Mouse (Mus musculus): Measurements from ENCODE around the gene Ppcdc.

DNA sequence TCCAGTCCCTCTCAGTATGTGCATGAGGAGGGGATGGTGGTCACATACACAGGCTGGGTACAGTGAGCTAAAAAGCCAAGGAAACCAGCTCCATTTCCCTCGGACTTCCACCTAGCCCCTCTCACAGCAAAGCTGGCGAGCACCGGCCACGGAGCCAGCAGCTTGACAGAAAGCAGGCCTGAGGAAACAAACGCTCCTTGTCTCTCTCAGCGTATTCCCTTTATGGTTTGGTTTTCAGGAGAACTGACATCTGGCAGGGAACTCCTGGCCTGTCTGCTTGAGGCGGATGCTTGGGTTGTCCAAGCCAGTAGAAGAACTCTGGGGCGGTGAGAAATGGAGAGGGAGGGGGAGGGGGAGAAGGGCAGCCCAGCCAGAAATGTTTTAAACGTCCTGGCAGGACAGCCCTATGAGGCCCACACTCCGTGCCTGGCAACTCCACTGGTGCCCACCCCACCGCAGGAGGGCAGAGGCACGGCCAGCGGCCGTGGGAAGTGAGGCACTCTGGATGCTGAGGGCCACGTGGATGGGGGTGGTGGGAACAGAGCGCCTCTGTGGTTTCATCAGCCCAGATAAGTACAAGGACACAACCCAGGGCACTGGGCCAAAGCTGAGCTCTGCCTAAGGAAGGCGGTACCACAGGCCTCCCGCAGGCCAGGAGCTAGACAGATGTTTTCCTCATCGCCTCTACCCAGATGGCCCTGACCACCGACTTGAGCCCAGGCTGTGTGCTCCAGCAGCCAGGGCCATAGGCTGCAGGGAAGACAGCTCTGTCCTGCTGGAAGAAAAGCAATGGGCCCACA is 19.4 kb downstream of the Ppcdc start:
- no peak for TF ChIP-seq CTCF (IDR thresholded peaks at IDR 0.05; ENCODE audit: low read depth)
- TF ChIP-seq EP300 (IDR thresholded peaks at IDR 0.05; ENCODE audit: low read depth) = no peak
